Mouse (Mus musculus): Measurements from ENCODE around the gene Gm4791. TPM values are rescaled to one million over a fixed set of nuclear protein-coding genes. Genes with fewer than 3 reads are reported as not detected.

Gene Gm4791
- not detected for total RNA-seq (2021)

DNA sequence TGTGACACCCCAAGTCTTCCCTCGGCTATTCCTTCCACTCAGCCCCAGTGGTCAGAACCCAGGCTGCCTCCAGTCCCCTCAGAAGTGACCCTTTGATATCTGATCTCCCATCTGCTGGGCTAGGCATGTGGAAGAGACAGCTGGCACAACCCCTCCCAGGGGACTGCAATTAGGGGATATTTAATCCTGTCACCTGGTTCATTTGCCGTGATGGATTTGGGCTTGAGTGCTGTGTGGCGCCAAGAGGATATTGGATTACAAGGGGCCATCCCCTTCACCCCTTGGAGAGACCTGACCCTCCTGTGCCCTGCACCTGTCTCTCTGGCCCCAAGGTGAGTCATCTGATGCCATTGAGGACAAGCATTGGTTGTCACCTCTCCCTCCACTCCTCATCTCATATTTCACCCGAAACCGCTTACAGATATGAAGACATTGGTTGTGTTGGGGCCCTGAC, at the start of gene Gm4791:
Gene Gm4791 (plus strand): TSS at position 404 of the 454 bp plus-strand sequence.
- no peak for DNase-seq (ENCODE audit: extremely low spot score in 1 of 2, low spot score in 2 of 2)
- intact Hi-C loops (cut with DNase I) = no loop called here

GRCm38 (mm10) chr9:46956286-46956685, 42.3 kb upstream of the Gm4791 start:
- intact Hi-C loops (cut with DNase I) = no loop called here
- DNase-seq (ENCODE audit: extremely low spot score in 1 of 2, low spot score in 2 of 2) = peak; percentile 52 to 56

DNA sequence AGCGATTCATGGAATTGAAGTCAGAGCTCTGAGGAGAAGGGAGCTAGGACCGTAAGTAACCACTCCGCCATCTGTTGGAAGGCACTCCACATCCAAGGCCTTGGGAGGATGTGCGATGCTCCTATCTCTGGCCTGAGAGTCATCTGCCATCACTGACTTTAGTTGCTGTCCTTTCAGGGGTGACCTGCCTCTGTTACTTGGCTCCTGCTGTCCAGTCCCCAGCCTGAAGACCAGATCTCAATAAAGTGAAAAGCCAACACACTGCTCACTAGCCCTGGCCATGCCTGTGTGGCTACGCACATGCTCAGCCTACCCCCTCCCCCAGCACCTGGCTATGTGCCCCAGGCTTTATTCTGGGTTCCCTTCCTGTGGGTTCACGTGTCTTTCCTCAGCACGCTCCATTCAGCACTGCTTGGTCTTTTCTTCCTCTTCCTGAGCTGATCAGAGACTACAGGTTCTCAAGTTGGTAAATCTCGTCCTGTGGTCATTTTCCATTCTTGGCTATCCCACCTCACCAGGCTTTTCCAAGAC, 41.1 kb upstream of the Gm4791 start:
- intact Hi-C loops (cut with DNase I) = no loop called here
- DNase-seq (ENCODE audit: extremely low spot score in 1 of 2, low spot score in 2 of 2) = peak in 1 of 2 experiments; percentile 41

- intact Hi-C loops (cut with DNase I) = no loop called here
Observed at GRCm38 (mm10) chr9:46966028-46966427, 32.5 kb upstream of the Gm4791 start.

DNA sequence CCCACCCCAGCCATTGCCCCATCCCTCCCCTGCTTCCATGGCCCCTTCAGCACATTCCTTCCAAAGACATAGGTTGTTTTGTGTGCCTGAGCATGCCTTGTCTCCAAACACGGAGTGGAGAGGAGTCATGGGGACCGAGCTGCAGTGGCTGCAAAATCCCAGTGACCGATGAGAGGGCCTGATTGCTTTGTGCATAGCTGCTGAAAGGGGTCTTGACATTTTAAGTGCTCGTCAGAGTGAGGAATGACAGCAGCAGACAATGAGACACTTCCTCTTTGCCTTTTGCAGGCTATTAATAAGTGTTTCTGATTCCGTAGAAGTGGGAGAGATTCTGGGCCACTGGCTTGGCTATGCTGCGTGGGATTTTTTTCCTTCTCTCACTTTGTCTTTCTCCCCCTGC, 29.6 kb upstream of the Gm4791 start:
- intact Hi-C loops (cut with DNase I) = no loop called here
- no peak for DNase-seq (ENCODE audit: extremely low spot score in 1 of 2, low spot score in 2 of 2)

More at GRCm38 (mm10) chr9:46966028-46966427, 32.5 kb upstream of the Gm4791 start:
- DNase-seq (ENCODE audit: extremely low spot score in 1 of 2, low spot score in 2 of 2) = peak in 1 of 2 experiments; percentile 35

- DNase-seq (ENCODE audit: extremely low spot score in 1 of 2, low spot score in 2 of 2) = no peak
- intact Hi-C loops (cut with DNase I) = no loop called here
Observed at GRCm38 (mm10) chr9:46969406-46969805, 29.1 kb upstream of the Gm4791 start.

DNA sequence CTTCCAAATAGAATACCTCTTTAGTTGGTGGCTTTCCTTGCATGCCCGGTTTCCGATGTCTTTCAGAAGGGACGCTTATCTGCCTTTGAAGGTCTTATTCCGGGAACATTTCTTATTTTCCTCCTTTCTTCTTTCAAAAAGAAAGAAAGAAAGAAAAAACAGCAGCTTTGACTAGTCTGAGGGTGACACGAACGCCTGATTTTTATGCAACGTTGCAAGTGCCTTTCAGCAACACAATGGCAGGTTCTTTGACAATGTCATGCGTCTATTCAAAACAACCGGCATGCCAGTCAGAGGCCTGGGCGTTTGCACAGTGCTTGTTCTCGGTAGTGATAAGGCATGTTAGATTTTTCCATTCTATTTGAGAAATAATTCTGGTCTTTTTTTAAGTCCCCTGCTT, 19.7 kb upstream of the Gm4791 start:
- DNase-seq (ENCODE audit: extremely low spot score in 1 of 2, low spot score in 2 of 2) = no peak
- intact Hi-C loops (cut with DNase I) = no loop called here

DNA sequence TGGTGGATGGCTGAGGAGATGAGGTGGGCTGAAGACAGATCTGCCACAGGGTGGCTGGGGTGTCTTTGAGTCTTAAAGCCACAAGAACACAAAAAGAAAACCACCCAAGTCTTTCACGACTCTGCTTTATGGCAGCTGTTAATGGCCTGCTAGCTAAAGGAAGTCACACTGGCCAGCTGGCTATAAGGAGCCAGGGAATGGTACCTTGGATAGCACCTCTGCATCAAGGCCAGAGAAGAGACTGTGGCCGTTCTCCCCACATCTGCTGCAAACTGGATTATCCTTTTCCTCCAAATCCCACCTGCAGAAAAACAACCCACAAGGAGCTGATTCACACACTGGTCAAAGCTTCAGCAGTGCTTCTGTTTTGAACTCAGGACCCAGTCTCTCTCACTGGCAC, 18.4 kb upstream of the Gm4791 start:
- DNase-seq (ENCODE audit: extremely low spot score in 1 of 2, low spot score in 2 of 2) = no peak
- intact Hi-C loops (cut with DNase I) = no loop called here

DNA sequence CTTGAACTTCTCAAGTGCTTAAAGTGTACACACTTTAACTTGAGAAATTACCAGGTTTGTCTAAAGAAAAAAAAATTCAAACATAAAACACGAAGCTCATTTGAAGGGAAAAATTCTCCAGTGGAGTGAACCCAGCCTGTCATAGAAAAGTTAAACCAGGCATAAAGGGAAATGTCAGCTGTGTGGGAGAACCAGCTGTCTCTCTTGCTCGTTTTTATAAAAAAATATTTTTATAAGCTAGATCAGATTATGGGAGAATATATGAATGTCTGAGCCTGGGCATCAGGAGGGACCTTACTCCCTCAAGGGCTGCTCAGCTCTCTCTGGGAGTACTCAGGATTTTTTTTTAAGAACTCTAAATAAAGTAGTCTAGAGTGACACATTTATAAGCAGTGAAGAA, 15.1 kb upstream of the Gm4791 start:
- intact Hi-C loops (cut with DNase I) = no loop called here
- DNase-seq (ENCODE audit: extremely low spot score in 1 of 2, low spot score in 2 of 2) = no peak

- intact Hi-C loops (cut with DNase I) = no loop called here
Observed at GRCm38 (mm10) chr9:47041569-47041968, 43.0 kb downstream of the Gm4791 start.

More at GRCm38 (mm10) chr9:47041569-47041968, 43.0 kb downstream of the Gm4791 start:
- DNase-seq (ENCODE audit: extremely low spot score in 1 of 2, low spot score in 2 of 2) = no peak

Data from left cerebral cortex, postnatal 10 days (tissue).